Mouse (Mus musculus): ENCODE measurements around the gene Esrrg. TPM values are rescaled to one million over a fixed set of nuclear protein-coding genes. Genes with fewer than 3 reads are reported as not detected.

The Esrrg gene
- polyA plus RNA-seq, 1 experiment from 2014 or later, result 51.4 TPM

- Histone ChIP-seq H3K36me3 (ENCODE audit: control insufficient read depth, insufficient read depth, low read length) (no peaks in the 10 kb centered on the region), H3K27ac (ENCODE audit: low read depth, low read length) (no peak overlapping the region), H3K9ac (replicated peaks; ENCODE audit: low read depth, low read length) (no peak overlapping the region), H3K9me3 (ENCODE audit: control insufficient read depth, low read length) (no peaks in the 10 kb centered on the region), H3K4me2 (ENCODE audit: low read depth, low read length) (no peak overlapping the region), H3K27me3 (ENCODE audit: control insufficient read depth, insufficient read depth, low read length) (no peaks in the 10 kb centered on the region), H3K4me1 (ENCODE audit: control insufficient read depth, insufficient read depth, low read length) (no peaks in the 10 kb centered on the region), H3K4me3 (ENCODE audit: low read depth, low read length) (no peak overlapping the region)
- ATAC-seq (ENCODE audit: low read depth), result no peak
- 88% methylated on average over 11 of the region's 11 CpGs for WGBS
Observed at GRCm38 (mm10) chr1:188077561-188078195, 469.1 kb downstream of the Esrrg start.

- H3K27me3 ChIP-seq (ENCODE audit: control insufficient read depth, insufficient read depth, low read length), result no peaks in the 10 kb centered on the region
- peaks cover 4% of the 10 kb centered on the region; the same call in 1 of the 2 replicates for H3K4me1 ChIP-seq (ENCODE audit: control insufficient read depth, insufficient read depth, low read length)
- no peaks in the 10 kb centered on the region for H3K9me3 ChIP-seq (ENCODE audit: control insufficient read depth, low read length)
- no peak for ATAC-seq (ENCODE audit: low read depth)
- H3K9ac ChIP-seq (replicated peaks; ENCODE audit: low read depth, low read length), result no peak overlapping the region
- no peak overlapping the region for H3K27ac ChIP-seq (ENCODE audit: low read depth, low read length)
- H3K4me3 ChIP-seq (ENCODE audit: low read depth, low read length), result no peak overlapping the region
- WGBS, result 55% methylated on average over 12 of the region's 12 CpGs
- H3K36me3 ChIP-seq (ENCODE audit: control insufficient read depth, insufficient read depth, low read length), result no peaks in the 10 kb centered on the region
- no peak overlapping the region for H3K4me2 ChIP-seq (ENCODE audit: low read depth, low read length)
Observed at GRCm38 (mm10) chr1:188080261-188080875, 471.8 kb downstream of the Esrrg start.

DNA sequence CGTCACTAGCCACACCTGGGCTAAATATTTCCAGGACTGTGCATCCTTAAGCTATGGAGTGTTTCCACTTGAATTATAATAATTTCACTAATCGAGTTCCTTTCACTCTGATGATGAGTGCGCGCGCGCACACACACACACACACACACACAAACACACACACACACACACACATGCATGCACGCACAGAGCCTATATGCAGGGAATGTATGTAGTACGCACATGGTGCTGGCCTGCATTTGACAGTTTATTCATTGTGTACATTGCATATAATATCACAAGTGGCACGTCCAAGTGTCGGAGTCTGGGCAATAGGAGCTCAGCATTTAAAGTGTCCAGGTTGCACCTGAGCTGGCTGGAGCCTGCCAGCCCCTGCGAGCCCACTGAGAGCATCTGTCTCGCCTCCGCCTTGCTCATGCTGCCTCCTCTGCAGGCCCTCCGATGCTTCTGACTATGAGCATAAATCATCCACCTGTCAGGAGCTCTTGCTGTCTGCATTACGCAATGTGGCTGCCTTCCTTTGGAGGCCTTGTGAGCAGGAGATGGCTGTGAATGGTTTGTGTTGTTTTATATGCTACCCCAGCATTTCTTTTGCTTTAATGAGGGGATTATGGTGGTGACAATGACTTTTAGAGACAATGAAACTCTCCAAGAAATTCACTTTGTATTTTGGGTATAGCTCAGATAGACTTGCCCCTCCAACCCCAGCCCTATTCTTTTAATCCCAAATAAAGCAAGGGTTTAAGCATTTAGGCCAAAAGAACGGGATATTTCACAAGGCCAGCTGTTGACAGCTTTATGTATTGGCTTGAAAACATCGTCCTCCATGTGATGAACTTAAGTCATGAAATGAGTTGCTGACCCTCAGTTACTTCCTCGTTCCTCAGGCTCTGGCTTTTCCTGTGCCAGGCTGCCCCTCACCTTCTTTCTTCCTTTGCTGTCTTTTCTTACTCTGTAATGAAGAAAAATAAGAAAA lies 474.4 kb downstream of the Esrrg start:
- Histone ChIP-seq H3K36me3 (ENCODE audit: control insufficient read depth, insufficient read depth, low read length) (no peaks in the 10 kb centered on the region), H3K27ac (ENCODE audit: low read depth, low read length) (no peak overlapping the region), H3K27me3 (ENCODE audit: control insufficient read depth, insufficient read depth, low read length) (no peaks in the 10 kb centered on the region), H3K4me2 (ENCODE audit: low read depth, low read length) (no peak overlapping the region), H3K9me3 (ENCODE audit: control insufficient read depth, low read length) (no peaks in the 10 kb centered on the region), H3K9ac (replicated peaks; ENCODE audit: low read depth, low read length) (no peak overlapping the region), H3K4me3 (ENCODE audit: low read depth, low read length) (no peak overlapping the region), H3K4me1 (ENCODE audit: control insufficient read depth, insufficient read depth, low read length) (peaks cover 4% of the 10 kb centered on the region; the same call in 1 of the 2 replicates)
- WGBS, result 67% methylated on average over 18 of the region's 18 CpGs
- peak; percentile 41; the same call in 1 of the 2 replicates for ATAC-seq (ENCODE audit: low read depth)

DNA sequence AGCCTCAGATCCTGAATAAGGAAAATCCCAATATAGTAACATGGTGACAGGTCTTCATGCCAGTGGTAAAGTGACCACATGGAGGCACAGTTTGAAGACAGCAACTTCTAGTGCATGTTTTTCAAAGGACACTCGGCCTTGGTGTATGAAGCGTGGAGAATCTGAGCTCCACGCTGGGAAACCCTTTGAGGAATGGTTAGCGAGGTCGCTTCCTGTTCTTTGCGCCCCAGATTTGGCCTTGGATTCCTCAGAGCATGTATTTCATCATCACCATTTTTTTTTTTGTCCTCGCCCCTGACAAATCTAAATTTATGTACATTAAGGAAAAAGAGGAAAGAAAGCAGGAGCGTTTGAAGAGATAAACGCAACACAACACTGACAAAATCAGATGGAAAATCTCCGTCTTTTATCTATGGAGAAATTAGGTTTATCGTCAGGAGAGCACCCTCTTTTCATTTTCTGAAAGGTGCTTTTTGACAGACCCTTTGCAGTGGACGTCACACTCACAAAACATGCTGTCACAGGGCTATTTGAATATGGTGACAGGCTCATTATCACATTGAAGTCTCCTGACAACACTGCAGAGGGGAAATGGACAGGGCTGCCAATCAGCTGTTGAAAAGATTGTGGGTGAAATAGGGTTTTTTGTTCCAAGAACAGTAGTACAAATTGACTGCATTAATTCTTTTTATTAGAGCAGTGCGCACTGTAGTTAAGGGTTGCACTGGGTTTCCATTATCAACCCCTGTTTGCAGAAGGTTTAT lies 476.7 kb downstream of the Esrrg start:
- no peaks in the 10 kb centered on the region for H3K36me3 ChIP-seq (ENCODE audit: control insufficient read depth, insufficient read depth, low read length)
- no peak overlapping the region for H3K9ac ChIP-seq (replicated peaks; ENCODE audit: low read depth, low read length)
- WGBS, result 64% methylated on average over 13 of the region's 13 CpGs
- no peak overlapping the region for H3K27ac ChIP-seq (ENCODE audit: low read depth, low read length)
- peaks cover 4% of the 10 kb centered on the region; the same call in 1 of the 2 replicates for H3K4me1 ChIP-seq (ENCODE audit: control insufficient read depth, insufficient read depth, low read length)
- H3K9me3 ChIP-seq (ENCODE audit: control insufficient read depth, low read length), result no peaks in the 10 kb centered on the region
- H3K4me3 ChIP-seq (ENCODE audit: low read depth, low read length), result no peak overlapping the region
- H3K27me3 ChIP-seq (ENCODE audit: control insufficient read depth, insufficient read depth, low read length), result no peaks in the 10 kb centered on the region
- no peak for ATAC-seq (ENCODE audit: low read depth)
- H3K4me2 ChIP-seq (ENCODE audit: low read depth, low read length), result no peak overlapping the region

- Histone ChIP-seq H3K9ac (replicated peaks; ENCODE audit: low read depth, low read length) (no peak overlapping the region), H3K9me3 (ENCODE audit: control insufficient read depth, low read length) (no peaks in the 10 kb centered on the region), H3K4me1 (ENCODE audit: control insufficient read depth, insufficient read depth, low read length) (no peaks in the 10 kb centered on the region), H3K27me3 (ENCODE audit: control insufficient read depth, insufficient read depth, low read length) (no peaks in the 10 kb centered on the region), H3K4me2 (ENCODE audit: low read depth, low read length) (no peak overlapping the region), H3K36me3 (ENCODE audit: control insufficient read depth, insufficient read depth, low read length) (no peaks in the 10 kb centered on the region), H3K4me3 (ENCODE audit: low read depth, low read length) (no peak overlapping the region), H3K27ac (ENCODE audit: low read depth, low read length) (no peak overlapping the region)
- 80% methylated on average over 3 of the region's 3 CpGs for WGBS
- ATAC-seq (ENCODE audit: low read depth), result no peak
Observed at GRCm38 (mm10) chr1:188093724-188094123, 485.1 kb downstream of the Esrrg start.

DNA sequence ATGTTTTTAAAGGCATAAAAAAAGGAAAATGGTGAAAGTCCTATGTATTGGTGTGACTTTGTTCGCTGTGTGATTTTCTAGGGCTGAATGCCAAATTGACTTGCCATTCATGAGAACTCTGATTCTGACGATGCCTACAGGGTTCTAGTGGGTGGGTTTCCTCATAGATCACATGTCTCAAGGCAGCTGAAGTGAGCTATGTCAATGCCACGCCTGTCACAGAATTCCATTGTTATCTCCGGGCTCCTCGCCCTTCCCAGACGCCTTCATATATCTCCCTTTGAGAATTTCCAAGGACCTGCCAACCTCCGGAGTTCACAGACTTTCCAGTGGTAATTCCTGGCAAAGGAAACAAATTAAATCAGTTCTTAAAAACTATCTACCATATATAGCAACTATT lies 493.2 kb downstream of the Esrrg start:
- no peak overlapping the region for H3K4me2 ChIP-seq (ENCODE audit: low read depth, low read length)
- no peak for ATAC-seq (ENCODE audit: low read depth)
- no peak overlapping the region for H3K27ac ChIP-seq (ENCODE audit: low read depth, low read length)
- H3K4me1 ChIP-seq (ENCODE audit: control insufficient read depth, insufficient read depth, low read length), result no peaks in the 10 kb centered on the region
- WGBS, result 29% methylated on average over 7 of the region's 7 CpGs
- H3K9ac ChIP-seq (replicated peaks; ENCODE audit: low read depth, low read length), result no peak overlapping the region
- H3K27me3 ChIP-seq (ENCODE audit: control insufficient read depth, insufficient read depth, low read length), result no peaks in the 10 kb centered on the region
- H3K36me3 ChIP-seq (ENCODE audit: control insufficient read depth, insufficient read depth, low read length), result no peaks in the 10 kb centered on the region
- no peaks in the 10 kb centered on the region for H3K9me3 ChIP-seq (ENCODE audit: control insufficient read depth, low read length)
- no peak overlapping the region for H3K4me3 ChIP-seq (ENCODE audit: low read depth, low read length)

GRCm38 (mm10) chr1:188103179-188103578 lies 494.6 kb downstream of the Esrrg start:
- Histone ChIP-seq H3K9me3 (ENCODE audit: control insufficient read depth, low read length) (no peaks in the 10 kb centered on the region), H3K36me3 (ENCODE audit: control insufficient read depth, insufficient read depth, low read length) (no peaks in the 10 kb centered on the region), H3K4me3 (ENCODE audit: low read depth, low read length) (no peak overlapping the region), H3K27me3 (ENCODE audit: control insufficient read depth, insufficient read depth, low read length) (no peaks in the 10 kb centered on the region), H3K9ac (replicated peaks; ENCODE audit: low read depth, low read length) (no peak overlapping the region), H3K27ac (ENCODE audit: low read depth, low read length) (no peak overlapping the region), H3K4me1 (ENCODE audit: control insufficient read depth, insufficient read depth, low read length) (no peaks in the 10 kb centered on the region), H3K4me2 (ENCODE audit: low read depth, low read length) (no peak overlapping the region)
- no peak for ATAC-seq (ENCODE audit: low read depth)
- WGBS, result 53% methylated on average over 3 of the region's 3 CpGs

- Histone ChIP-seq H3K4me2 (ENCODE audit: low read depth, low read length) (no peak overlapping the region), H3K9ac (replicated peaks; ENCODE audit: low read depth, low read length) (no peak overlapping the region), H3K27ac (ENCODE audit: low read depth, low read length) (no peak overlapping the region), H3K4me3 (ENCODE audit: low read depth, low read length) (no peak overlapping the region), H3K27me3 (ENCODE audit: control insufficient read depth, insufficient read depth, low read length) (no peaks in the 10 kb centered on the region), H3K9me3 (ENCODE audit: control insufficient read depth, low read length) (no peaks in the 10 kb centered on the region), H3K4me1 (ENCODE audit: control insufficient read depth, insufficient read depth, low read length) (no peaks in the 10 kb centered on the region), H3K36me3 (ENCODE audit: control insufficient read depth, insufficient read depth, low read length) (no peaks in the 10 kb centered on the region)
- WGBS, result 64% methylated on average over 4 of the region's 4 CpGs
- no peak for ATAC-seq (ENCODE audit: low read depth)
Observed at GRCm38 (mm10) chr1:188105516-188105915, 496.9 kb downstream of the Esrrg start.
